Mouse (Mus musculus): Measurements from ENCODE around the gene Sat2. TPM values are rescaled to one million over a fixed set of nuclear protein-coding genes. Genes with fewer than 3 reads are reported as not detected.

Gene Sat2
- polyA plus RNA-seq, 1 experiment = 26.3 TPM

DNA sequence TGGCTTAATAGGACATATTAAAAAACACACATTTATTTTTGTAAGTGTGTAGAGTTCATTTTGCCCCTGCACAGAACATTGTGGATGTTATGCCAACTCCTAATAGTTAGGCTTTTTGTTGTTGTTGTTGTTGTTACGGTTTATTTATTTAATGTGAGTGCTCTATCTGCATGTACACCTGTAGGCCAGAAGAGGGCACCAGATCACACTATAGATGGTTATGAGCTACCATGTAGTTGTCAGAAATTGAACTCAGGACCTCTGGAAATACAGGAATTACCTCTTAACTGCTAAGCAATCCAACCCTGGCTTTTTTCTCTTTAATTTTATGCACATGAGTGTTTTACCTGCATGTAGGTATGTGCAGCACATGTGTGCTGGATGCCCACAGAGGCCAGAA lies 8.0 kb downstream of the Sat2 start:
- no peak for DNase-seq (ENCODE audit: extremely low spot score in 1 of 2, low spot score in 1 of 2)

DNA sequence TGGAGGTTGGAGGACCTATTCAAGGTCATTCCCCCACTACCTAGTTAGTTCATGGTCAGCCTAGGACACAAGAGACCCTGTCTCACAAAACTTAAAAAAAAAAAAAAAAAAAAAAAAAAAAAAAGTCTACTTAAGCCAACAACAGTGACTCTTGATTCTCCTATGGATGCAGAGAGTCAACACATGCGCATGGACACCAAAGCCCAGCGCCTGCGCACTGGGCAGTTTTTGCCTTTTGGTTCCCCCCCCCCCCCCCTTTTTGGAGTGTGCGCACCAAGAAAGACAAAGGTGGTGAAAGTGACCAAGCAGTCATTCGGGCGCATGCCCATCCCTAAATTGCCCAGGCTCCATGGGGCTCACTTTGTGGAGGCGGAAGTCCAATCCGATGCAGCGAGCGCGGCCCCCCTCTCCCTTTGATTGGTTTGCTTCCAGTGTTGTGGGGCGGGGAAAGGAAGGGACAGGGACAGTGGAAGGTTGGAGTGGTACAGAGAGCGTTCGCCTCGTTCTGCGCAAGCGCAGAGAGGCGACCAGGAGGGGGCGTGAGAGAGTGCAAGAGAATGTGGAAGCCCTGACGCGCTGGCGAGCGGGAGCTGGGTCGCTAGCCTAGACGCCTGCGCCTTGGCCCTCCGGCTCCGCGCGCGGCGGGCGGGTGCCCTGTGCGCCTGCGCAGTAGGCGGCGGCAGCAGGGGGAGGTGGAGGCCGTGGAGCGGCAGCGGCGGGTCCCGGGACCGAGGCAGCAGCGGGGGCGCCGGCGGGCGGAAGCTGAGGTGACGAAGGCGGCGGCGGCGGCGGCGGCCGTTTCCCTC lies 10.7 kb downstream of the Sat2 start, which contains the start of gene Fxr2:
TSS of gene Fxr2 (plus strand) at position 707 of the 806 bp plus-strand sequence.
- DNase-seq (ENCODE audit: extremely low spot score in 1 of 2, low spot score in 1 of 2) = peak; percentile 100

DNA sequence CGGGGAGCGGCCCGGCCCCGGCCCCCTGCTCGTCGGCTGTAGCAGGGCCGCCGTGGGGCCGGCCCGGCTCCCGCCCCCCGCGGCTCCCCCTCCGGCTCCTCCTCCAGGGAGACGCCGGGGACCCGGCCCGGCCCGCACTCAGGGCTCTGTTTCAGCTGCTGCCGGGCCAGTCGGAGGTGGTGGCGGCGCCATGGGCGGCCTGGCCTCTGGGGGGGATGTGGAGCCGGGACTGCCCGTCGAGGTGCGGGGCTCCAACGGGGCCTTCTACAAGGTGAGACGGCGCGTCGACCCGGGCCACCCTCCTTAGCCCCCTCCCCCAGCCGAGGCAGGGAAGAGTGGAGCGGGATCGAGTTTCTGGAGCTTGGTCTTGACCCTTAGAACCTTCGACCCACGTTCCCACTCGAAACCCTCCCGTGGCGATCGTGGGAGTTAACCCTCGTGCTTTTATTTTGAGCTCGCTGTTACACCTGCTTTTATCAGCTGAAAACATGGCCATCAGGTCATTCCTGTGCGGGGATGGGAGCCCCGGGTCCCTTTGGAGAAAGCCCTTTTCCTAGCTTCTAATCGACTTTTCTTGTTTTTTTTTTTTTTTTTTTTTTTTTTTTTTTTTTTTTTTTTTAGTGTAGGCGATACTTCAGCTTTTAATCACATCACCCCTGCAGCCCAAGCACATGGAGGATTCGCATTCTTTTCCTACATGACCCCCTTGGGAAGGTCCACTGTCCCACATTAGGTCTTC lies 11.5 kb downstream of the Sat2 start:
- no peak for DNase-seq (ENCODE audit: extremely low spot score in 1 of 2, low spot score in 1 of 2)

DNA sequence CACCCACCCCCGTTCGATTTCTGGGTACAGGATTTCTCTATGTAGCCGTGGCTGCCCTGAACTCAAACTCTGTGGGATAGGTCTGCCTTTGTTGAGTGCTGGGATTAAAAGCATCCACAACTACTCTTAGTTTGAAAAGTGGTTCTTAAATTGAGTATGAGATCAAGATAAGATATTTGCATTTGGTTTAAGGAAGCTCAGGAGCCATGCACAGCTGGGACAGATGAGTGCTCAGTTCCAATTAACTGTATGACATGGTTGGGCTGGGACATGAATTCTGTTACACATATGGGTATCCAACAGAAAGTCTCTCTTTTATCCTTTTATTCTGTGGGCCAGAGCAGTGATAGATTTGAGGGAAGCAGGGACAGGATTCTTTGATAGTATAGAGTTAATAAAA lies 13.6 kb downstream of the Sat2 start:
- DNase-seq (ENCODE audit: extremely low spot score in 1 of 2, low spot score in 1 of 2) = no peak

DNA sequence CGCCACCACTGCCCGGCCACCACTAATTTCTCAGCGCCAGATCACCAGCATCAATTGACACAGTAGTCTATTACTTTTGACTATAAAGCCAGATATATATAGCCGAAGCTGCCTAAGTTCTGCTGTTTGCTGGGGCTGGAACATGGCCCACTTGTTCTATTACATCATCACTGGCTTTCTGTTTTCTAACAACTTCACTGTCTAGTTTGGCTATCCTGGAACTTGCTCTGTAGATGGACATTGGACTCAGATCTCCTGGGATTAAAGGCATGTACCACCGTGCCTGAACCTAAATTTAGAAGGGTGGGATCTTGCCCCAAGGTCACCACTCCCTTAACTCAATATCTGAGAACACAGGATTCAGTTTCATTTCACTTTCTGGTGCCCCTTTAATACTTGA lies 24.0 kb downstream of the Sat2 start:
- DNase-seq (ENCODE audit: extremely low spot score in 1 of 2, low spot score in 1 of 2) = no peak

DNA sequence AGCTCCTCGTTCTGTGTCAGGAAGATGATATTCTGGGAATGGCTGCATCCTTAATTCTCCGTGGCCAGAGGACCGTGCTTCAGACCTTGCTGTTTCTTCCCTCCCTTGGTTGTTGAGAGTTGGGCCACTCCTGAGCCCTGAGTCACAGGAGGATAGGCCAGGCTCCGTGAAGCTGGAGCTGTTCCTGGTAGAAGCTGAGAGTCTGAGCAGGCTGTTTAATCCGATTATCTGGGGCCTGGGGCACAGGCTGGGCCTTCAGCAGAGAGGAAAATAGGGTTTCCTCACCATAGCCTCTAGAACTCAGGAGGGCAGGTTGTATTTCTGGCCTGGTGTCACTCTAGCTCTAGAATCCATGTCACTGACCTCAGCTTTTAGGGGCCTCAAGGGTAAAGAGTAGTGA lies 31.6 kb downstream of the Sat2 start:
- no peak for DNase-seq (ENCODE audit: extremely low spot score in 1 of 2, low spot score in 1 of 2)

DNA sequence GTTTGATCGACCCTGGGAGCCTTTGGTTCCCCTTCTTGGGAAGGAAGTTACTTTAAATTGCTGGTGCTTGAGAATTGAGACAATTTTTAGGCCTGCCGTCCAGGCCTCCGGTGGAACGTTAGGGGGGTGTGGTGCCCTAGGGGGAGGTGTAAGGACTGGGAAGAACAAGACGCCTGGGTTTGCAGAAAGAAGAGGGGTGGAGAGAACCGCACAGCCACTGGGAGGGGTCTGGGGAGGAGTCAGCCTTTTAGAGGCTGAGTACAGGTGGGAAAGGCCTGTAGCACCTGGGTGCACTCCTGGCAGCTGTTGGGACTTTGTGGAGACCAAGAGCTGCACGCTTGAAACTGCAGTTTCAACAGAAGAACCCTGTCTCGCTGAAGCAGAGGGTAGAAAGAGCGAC lies 32.9 kb downstream of the Sat2 start:
- no peak for DNase-seq (ENCODE audit: extremely low spot score in 1 of 2, low spot score in 1 of 2)

DNA sequence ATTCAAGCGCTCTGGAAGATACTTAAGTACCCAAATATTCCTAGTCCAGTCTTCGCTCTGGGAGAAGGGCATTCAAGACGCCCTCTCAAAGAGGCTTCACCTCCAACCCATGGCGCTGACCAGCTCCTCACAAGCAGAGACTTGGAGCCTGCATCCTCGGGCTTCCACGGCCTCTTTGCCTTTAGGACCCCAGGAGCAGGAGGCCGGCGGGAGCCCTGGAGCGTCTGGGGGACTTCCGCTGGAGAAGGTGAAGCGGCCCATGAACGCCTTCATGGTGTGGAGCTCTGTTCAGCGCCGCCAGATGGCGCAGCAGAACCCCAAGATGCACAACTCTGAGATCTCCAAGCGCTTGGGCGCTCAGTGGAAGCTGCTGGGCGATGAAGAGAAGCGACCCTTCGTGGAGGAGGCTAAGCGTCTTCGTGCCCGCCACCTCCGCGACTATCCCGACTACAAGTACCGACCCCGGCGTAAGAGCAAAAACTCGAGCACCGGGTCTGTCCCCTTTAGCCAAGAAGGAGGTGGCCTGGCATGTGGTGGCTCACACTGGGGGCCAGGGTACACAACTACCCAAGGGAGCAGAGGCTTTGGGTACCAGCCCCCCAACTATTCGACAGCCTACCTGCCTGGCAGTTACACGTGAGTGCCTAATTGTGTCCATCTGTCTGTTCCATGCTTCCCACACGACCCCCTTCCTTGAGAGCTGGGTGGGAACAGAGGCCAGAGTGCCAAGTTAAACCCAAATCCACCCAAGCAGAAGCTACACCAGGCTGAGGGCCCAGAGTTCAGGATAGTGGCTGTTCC lies 33.6 kb downstream of the Sat2 start, which contains the start of gene Sox15:
TSS of gene Sox15 (plus strand) at position 51 of the 801 bp plus-strand sequence.
- DNase-seq (ENCODE audit: extremely low spot score in 1 of 2, low spot score in 1 of 2) = peak in 1 of 2 experiments; percentile 80

DNA sequence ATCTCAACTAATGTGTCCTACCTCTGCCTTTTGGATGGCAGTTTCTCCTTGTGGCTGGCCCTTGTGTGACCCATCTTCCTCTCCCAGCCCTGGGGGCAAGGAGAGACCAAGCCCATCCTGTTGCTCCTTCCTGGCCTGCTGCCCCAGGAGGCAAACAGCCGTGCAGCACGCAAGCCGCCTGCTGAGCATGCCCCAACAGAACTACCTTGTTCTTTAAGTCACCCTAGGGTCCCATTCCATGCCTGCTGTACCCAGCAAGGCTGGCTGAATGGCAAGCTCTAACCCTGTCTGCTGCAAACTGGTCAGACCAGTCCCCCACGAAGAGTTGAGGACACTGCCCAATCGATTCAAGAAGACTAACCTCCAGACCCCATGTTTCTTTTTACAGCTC lies 34.2 kb downstream of the Sat2 start:
- no peak for DNase-seq (ENCODE audit: extremely low spot score in 1 of 2, low spot score in 1 of 2)

DNA sequence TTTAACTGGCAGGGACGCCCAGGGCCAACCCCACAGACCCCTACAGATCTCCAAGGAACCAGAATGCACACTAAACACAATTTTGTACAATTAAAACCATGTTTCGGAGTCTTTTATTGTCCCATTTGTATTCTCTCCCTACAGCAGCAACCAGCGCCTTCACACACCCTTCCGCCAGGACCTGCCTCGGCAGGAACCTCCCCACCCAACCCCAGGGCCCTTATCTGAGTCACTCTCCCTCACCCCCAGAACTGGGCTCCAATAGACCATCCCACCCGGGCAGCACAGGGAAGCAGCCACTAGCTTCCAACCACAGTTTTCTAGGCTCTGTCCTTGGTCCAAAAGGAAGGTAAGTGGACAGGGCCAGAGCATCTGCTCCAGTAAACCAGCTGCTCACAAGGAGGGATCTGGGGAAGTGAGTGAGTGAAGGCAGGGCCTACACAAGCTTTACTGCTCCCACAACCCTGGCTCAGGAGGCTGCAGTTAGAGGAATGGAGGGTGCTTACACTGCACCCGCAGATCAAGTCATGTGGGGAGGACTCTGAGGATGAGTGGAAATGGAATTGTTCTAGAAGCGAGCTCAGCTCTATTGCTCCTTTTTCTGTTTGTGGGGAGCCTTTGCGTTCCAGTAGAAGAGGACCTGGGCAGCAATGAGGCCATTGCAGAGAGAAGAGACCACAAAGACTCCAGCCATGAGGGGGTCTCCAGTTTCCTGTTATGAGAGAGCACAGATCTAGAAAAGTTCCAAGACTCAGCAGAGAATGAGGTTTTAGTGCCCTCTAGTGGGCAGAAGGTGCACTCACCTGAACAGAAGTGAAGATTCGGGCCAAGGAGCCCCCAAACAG lies 35.0 kb downstream of the Sat2 start:
- peak in 1 of 2 experiments; percentile 72 for DNase-seq (ENCODE audit: extremely low spot score in 1 of 2, low spot score in 1 of 2)

DNA sequence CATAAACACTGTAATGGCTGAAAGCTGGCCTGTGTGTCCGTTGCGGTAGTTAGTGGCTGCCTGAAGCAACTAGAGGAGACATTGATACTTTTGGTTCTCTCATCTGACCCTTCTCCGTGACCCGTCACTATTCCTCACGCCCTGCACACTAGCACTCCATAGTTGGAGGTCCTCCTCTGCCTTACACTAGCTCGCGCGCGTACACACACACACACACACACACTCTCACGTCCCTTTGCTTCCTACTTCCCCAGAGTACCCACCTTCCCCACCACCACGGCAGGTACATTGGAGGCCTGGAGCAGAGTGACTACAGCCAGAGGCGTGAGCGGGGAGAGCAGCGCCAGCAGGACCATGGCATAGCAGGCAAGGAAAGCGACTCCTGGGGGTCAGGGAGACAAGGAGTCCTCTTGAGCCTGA lies 35.6 kb downstream of the Sat2 start:
- DNase-seq (ENCODE audit: extremely low spot score in 1 of 2, low spot score in 1 of 2) = no peak

DNA sequence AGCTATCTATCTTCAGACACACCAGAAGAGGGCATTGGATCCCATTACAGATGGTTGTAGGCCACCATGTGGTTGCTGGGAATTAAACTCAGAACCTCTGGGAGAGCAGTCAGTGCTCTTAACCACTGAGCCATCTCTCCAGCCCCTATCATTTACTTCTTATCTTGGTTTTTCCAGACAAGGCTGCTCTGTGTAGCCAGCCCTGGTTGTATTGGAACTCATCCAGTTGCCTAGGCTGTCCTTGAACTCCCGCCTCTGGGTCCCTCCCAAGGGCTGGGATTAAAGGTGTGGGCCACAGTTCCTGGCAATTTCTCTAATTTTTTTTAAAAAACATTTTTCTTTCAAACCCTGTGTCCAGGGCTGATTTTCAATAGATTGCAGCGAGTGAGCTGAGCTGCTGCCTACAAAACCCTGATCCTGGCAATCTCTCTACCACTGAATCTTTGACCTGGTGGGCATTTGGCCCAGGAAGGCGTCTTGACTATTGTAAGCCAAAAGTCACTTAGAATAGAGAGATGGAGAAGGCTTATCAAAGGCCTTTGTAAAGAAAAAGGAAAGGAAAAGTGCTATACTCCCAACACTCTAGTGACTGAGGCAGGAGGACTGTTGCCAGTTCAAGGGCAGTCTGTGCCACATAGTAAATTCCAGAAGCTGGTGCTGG lies 39.5 kb downstream of the Sat2 start:
- DNase-seq (ENCODE audit: extremely low spot score in 1 of 2, low spot score in 1 of 2) = no peak

DNA sequence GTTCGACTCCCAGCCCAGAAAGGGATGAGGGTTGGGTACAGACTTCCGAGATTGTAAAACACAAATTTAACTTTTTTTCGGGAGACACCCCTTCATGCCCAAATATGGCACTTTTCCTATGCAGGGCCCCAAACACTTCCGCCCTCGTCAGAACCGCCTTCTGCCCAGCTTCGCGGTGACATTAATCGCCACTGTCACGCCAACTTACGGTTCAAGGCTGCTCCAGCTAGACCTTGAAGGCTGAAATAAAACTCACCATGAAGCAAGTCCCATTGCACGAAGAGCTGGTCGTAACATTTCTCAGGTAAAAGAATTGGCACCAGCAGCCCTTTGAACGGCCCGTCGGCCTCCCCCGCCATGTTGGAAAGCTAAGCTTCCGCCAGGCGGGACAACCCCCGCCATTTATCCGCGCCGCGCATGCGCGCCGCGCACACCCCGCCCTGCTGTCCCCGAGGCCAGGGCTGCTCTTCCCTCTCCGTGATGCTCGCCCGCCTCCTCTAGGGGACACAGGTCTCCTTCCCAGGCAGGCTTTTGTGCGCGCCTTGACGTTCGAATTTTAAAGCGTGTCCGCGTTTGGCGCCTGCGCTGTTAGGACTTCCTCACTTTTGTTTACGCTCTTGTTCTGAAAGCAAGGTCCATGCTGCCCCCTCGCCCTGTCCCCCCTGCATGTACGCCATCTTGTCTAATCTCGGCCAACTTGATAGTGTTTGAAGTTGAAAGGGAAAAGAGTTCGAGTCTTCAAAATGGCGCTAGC lies 40.6 kb downstream of the Sat2 start, which contains the start of gene Mpdu1:
TSS of gene Mpdu1 (minus strand) at position 430 of the 754 bp plus-strand sequence.
- DNase-seq (ENCODE audit: extremely low spot score in 1 of 2, low spot score in 1 of 2) = peak; percentile 93 to 94

DNA sequence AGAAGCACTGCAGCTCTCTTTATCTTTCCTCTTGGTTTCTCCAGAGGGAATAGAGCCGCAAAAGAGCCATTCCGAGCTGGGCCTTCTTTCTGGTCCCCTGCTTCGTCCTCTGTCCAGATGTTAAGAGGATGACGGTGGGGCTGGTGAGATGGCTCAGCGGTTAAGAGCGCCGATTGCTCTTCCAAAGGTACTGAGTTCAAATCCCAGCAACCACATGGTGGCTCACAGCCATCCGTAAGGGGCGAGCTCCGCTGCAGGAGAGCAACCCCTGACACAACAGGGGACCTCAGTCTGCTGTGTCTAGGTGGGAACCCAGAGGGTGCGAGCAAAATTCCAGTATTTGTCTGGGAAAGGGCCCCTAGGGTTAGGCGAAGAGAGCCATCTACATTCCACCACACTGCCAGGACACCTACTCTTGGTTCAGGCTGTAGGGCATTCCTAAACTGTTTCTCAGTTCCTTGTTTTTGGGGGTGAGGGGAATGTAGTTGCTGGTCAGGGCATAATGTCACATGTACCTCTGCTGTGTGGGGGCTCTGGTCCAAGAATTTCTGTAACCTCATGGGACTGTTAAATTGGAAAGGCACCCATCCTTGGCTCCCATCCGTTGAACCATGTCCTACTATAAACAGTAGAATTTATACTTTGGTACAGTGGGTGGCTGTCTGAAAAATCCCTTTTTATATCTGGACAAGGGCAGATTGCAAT lies 41.3 kb downstream of the Sat2 start:
- DNase-seq (ENCODE audit: extremely low spot score in 1 of 2, low spot score in 1 of 2) = no peak

DNA sequence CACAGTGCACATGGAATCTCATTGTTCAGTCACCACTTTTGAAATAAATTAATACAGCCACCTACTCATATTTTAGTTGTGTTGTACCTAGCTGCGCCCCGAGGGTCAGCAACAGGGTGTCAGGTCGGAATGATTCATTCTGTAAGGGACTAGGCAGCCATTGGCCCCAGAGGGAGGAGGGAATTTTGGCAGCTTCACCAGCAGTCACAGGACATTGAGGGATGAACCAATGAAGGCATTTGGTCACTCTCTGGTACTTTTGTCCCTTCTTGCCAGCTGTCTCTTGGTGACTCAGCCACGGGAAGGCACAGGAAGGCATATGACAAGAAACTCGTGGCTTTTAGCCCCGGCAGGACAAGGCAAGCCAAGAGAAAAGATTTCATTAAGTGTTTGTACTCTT lies 42.0 kb downstream of the Sat2 start:
- DNase-seq (ENCODE audit: extremely low spot score in 1 of 2, low spot score in 1 of 2) = no peak

DNA sequence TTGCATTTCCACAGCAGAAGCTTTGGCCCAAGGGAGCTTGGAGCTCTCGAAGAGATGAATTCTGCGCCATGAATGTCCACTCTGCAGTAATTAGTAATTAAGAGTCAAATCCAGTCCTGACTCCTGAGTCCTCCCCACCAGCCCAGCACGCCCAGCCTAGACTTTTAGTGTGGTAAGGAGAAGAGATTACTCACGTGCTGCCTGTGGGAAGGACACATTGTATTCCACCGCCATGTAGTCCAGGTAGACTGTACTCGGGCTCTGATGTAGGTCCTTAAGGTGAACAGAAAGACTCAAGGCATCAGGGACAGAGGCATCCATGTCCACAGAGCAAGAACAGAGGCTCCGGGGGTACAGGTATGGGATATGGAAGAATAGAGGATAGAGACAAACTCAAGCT lies 43.0 kb downstream of the Sat2 start:
- no peak for DNase-seq (ENCODE audit: extremely low spot score in 1 of 2, low spot score in 1 of 2)

DNA sequence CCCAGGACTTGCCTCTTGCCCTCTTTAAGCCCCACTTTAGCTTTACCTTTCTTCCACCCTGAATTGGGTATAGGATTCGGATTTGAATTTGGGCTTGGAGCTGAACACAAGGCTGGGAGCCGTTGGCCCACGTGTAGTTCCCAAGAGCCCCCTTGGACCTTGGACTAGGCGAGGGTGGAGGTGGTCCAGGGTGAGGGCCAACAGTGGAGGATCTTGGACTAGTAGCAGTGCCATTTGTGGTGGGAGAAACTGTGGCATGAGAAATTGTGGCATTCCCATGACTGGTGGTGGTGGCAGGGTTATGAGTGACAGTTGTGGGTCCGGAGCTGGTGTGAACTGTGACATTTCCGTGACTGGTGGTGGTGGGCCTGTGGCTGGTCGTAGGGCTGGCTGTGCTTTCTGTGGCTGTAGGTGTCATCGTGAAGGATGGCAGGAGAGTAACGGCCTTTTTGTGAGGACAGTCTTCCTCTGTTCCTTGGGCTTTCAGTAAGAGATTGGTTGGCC lies 43.7 kb downstream of the Sat2 start:
- DNase-seq (ENCODE audit: extremely low spot score in 1 of 2, low spot score in 1 of 2) = no peak
